Mouse (Mus musculus) lung, postnatal 0 days (tissue): Measurements from ENCODE around the gene Il9.

Experiments
- CTCF ChIP-seq: IDR thresholded peaks from 2 replicates; pipeline ENCODE4 v1.5.1; 2016; ENCODE audit warnings: antibody characterized with exemption, mild to moderate bottlenecking
- EP300 ChIP-seq: IDR thresholded peaks from 2 replicates; pipeline ENCODE4 v1.6.1; 2016; ENCODE audit warnings: antibody characterized with exemption, mild to moderate bottlenecking, control low read depth

DNA sequence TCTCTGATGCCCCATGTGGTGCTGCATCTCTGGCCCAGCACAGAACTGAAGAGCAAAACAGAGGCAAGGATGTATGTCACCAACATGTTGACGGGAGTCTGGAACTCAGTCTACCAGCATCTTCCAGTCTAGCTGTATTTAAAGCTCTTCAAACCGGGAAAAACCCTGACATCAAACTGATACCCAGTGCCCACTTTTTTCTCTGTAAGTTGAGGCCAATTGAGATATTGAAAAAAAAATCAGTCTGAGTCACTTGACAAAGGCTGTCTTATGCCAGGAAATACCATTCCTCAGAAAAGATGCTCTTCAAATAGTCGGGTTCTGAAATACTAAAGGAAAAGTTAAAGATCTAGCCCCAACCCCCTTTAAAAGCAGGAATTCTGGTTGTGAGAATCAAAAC is at the start of gene Il9:
- no peak for TF ChIP-seq CTCF
- TF ChIP-seq EP300, result no peak
